Mouse (Mus musculus): Measurements from ENCODE around the gene Insyn1.

Insyn1 gene

GRCm38 (mm10) chr9:58487851-58488801 is at the start of gene Insyn1:
Gene Insyn1, plus strand, starts transcription at chr9:58488603.
- no peak for DNase-seq (ENCODE audit: low spot score)

GRCm38 (mm10) chr9:58438921-58439396 is 49.4 kb upstream of the Insyn1 start:
- no peak for DNase-seq (ENCODE audit: low spot score)

- no peak for DNase-seq (ENCODE audit: low spot score)
Observed at GRCm38 (mm10) chr9:58440100-58440499, 48.3 kb upstream of the Insyn1 start.

DNA sequence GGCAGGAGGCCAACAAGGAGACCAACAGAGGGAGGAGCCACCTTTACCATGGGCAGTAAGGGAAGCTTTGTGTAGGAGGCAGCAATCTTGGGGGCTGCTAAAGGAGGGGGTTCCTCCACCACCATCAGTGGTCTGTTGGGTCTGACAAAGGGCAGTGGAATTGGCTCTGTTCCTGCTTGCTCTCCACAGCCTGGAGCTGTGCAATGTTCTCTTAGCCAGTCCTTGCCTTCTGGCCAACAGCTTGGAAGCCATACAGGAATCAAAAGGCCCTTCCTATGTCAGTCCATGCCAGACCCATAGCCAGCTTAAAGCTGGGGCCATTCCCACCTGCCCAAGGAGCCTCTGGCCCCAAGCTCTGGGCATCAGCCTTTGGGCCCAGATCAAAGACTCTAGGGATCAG is 47.8 kb upstream of the Insyn1 start:
- DNase-seq (ENCODE audit: low spot score), result no peak

GRCm38 (mm10) chr9:58441351-58442104 is 46.9 kb upstream of the Insyn1 start:
- no peak for DNase-seq (ENCODE audit: low spot score)

GRCm38 (mm10) chr9:58442105-58443010 is 46.0 kb upstream of the Insyn1 start:
- DNase-seq (ENCODE audit: low spot score), result no peak

- no peak for DNase-seq (ENCODE audit: low spot score)
Observed at GRCm38 (mm10) chr9:58443061-58443460, 45.3 kb upstream of the Insyn1 start.

DNA sequence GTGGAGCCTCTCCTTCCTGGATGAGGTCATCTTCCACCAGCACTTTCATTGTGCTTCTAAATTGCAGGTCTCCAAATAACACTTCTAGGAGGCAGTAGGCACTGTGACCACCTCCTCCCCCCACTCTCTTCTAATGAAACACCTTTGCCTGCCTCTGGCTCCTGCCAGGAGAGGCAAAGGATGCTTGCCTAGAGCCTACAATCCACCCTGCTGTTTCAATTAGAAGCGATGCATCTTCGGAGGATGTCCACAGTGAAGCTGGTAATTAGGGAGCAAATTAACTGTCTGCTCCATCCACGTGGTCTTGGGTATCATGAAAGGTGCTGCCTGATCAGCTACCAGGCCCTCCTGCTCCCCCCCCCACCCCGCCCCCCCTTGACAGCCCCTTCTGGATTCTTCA is 41.6 kb upstream of the Insyn1 start:
- DNase-seq (ENCODE audit: low spot score), result no peak

GRCm38 (mm10) chr9:58447997-58448595 is 40.3 kb upstream of the Insyn1 start:
- DNase-seq (ENCODE audit: low spot score), result no peak

- DNase-seq (ENCODE audit: low spot score), result no peak
Observed at GRCm38 (mm10) chr9:58449526-58449925, 38.9 kb upstream of the Insyn1 start.

DNA sequence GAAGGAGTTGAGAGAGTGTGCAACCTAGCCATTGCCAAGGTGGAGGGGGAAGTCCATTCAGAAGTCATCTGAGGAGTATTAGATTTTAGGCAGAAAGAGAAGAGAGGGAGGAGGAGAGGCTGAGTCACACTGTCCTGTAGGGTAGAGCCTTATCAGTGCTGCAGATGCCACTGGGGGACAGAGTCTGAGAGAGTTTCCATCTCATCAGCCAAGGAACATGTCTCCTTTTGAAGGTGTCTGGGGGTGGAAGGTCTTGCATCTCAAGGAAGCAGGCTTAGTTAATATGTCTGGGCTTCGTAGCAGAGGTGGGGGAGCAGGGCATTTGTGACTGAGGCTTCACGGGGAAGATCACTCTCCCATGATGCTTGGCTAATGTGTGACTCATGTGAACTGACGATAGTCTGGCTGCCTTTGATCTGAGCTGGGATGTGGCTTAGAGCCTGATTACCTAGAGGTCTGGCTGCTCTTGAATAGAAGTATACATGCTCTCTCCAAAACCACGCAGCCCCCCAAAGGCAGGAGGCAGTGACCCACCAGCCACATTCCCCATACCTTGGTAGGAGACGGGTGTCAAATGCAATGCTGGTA is 34.5 kb upstream of the Insyn1 start:
- no peak for DNase-seq (ENCODE audit: low spot score)

DNA sequence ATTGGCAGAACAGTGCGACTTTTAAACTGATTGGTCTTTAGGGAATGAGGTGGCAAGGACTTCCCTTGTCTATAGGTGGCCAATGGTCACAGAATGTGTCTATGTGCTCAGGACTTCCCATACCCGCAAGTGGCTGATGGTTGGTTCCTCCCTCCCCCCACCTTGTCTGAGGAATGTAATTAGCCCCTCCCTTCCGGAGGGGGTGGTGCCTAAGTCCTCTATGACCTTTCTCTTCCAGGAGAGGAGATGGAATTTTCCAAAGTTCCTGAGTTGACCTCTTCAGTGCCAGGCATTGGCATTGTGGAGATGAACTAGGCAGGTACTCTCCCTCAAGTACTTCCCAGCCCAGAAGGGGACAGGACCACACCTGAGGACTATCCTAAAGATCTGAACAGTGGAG is 33.5 kb upstream of the Insyn1 start:
- DNase-seq (ENCODE audit: low spot score), result no peak

DNA sequence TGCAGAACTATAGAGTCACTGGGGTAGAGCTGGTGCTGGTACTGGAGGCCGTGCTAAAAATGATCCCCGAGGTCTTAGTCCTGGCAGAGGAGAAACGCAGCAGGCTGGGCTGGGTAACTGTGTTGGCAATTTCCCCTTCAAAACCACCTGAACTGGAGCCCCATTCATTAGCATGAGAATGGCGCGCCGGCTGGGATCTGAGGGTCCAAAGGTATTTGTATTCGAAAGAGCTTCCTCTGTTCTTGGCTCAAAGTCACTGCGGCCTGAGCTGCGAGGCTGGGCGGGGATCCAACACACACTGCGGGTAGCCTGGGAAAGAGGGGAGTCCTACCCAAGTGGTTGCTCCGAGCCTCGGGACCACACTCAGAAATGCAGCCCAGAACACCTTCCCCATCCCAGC is 32.6 kb upstream of the Insyn1 start:
- no peak for DNase-seq (ENCODE audit: low spot score)

GRCm38 (mm10) chr9:58457481-58457955 is 30.9 kb upstream of the Insyn1 start:
- no peak for DNase-seq (ENCODE audit: low spot score)

DNA sequence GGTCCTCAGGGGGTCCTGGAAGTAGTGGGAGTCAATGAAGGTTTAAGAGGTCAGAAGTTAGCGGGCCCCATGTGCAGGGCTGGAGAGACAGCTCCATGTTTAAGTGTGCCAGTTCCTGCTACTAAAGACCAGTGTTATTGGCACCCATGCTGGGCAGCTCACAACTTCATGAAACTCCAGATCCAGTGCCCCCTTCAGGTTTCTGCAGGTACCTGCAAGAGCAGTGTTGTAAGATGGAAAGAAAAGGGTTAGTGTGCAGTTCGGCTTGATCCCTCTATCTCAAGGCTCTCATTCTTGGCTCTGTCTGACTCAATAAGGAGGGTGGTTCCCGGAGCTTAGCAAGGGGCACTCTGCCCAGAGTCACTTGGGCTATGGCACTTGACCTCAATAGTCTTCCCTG is 30.1 kb upstream of the Insyn1 start:
- DNase-seq (ENCODE audit: low spot score), result no peak

- no peak for DNase-seq (ENCODE audit: low spot score)
Observed at GRCm38 (mm10) chr9:58458856-58459553, 29.4 kb upstream of the Insyn1 start.

- DNase-seq (ENCODE audit: low spot score), result no peak
Observed at GRCm38 (mm10) chr9:58467345-58468025, 20.9 kb upstream of the Insyn1 start.

DNA sequence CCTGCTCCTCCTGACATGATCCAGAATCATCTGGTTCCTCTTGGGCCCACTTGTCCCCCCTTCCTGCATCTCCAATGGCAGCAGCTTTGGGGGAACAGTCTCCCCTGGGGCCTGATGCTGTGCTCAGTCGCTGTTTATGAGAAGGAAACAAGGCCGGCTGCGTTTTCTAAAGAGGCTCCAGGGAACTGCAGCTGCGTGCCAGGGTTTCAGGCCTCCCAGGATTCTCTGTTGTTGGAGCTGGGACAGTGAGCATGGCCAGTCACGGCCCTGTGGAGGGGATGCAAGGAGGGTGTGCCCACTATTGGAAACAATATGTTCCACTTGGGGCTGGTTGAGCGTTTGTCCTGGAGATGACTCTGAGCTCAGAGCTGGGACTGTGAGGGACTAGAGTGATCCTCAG is 17.9 kb upstream of the Insyn1 start:
- no peak for DNase-seq (ENCODE audit: low spot score)

DNA sequence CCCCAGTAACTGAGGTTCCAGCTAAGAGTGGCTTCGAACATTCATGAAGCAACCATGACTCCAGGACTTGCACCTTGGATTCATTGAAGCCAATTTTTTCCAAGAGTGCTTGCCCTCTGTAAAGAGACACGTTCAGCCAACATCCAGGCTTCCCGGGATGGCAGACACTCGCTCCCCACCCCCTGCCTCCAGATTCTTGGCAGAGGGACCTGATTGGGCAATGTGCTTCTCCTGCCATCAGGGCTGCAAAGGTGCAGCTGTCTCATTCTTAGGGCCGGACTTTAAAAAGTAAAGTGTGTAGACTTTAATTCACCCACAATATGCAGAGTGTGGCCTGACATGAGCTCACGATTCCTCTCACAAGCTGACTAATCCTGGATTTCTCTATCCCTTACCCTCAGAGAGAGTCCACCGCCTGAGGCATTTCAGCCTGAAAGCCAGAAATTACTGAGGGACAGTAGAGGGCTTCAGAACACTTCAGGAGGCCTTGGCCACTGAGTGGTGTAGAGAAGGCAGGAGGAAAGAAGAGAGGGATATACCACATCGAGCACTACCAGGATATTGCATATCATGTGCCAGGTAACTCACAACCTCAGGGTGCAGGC is 15.1 kb upstream of the Insyn1 start:
- DNase-seq (ENCODE audit: low spot score), result no peak

Measured in T-cell, adult 2 months (primary cell).